Mouse (Mus musculus): ENCODE results near the gene Set. TPM values are rescaled to one million over a fixed set of nuclear protein-coding genes. Genes with fewer than 3 reads are reported as not detected.
A peak's percentile ranks its signal among the peaks of the same experiment; 100 is the strongest.
"Not testable (repeated sequence)": the region's sequence is repeated elsewhere in the genome, so short reads cannot be mapped to it uniquely, and the experiment has no call there.

The Set gene
- total and polyA plus RNA-seq, 3 experiments, result 515 to 1,049 (median 902) TPM

DNA sequence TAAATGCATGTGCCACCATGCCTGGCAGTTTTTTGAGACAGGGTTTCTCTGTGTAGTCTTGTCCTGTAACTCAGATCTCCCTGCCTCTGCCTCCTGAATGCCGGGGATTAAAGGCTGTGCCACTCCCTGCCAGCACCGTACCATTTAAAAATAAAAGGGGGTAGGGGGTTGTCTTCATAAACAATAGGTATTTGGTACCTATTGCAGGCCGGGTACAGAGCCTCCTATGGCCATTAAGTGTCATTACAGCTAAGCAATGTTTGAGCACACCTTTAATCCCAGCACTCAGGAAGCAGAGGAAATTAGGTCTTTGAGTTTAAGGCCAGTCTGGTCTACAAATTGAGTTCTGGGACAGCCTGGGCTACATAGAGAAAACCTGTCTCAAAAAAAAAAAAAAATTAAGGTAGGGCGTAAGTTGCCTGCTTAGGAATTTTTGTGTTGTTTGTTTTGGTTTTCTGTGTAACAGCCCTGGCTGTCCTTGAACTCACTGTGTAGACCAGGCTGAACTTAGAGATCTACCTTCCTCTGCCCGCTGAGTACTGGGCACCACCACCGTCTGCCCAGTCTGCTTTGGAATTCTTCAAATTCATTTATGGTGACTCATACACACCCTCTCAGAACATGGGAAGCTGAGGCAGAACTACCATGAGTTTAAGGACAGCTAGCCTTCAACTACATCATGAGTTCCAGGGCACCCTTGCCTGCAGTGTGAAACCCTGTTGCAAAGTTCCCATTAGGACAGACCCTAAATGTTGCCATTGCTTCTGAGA, 5.0 kb upstream of the Set start:
- no peak for DNase-seq (ENCODE audit: extremely low read depth)
- Histone ChIP-seq H3K27ac (ENCODE audit: insufficient read depth, low read depth) (no peak overlapping the region), H3K9me3 (replicated peaks; ENCODE audit: low read length) (no peaks in the 10 kb centered on the region), H3K36me3 (replicated peaks in 1 of 2; ENCODE audit: control insufficient read depth in 1 of 2, insufficient read depth in 1 of 2, low read length in 1 of 2) (peaks cover 0 to 3% of the 10 kb centered on the region in 2 experiments), H3K27me3 (replicated peaks) (no peaks in the 10 kb centered on the region), H3K9ac (ENCODE audit: insufficient read depth, low read depth) (no peak overlapping the region), H3K4me1 (ENCODE audit: control insufficient read depth in 1 of 2, insufficient read depth in 2 of 2) (peaks cover 7 to 23% of the 10 kb centered on the region in 2 experiments), H3K79me2 (replicated peaks; ENCODE audit: control insufficient read depth, extremely low read depth, insufficient read depth, poor library complexity, severe bottlenecking) (no peaks in the 10 kb centered on the region), H3K4me2 (ENCODE audit: insufficient read depth, low read depth, poor library complexity, severe bottlenecking) (no peak overlapping the region), H3K4me3 (replicated peaks in 1 of 3; ENCODE audit: low read depth in 2 of 3, low read length in 2 of 3, poor library complexity in 1 of 3) (no peak overlapping the region)
- dilution Hi-C loops (cut with MboI; ENCODE audit: extremely low pct_ligation_motif_present, extremely low pct_unique_long_range_greater_than_20kb, low sequenced_read_pairs) (no loop called here), in situ Hi-C loops (cut with MboI; ENCODE audit: low pct_ligation_motif_present, low pct_unique_long_range_greater_than_20kb, low sequenced_read_pairs) (no loop called here)
- TF ChIP-seq JUND (conservative IDR thresholded peaks at IDR 0.05; ENCODE audit: low read depth, low read length) (no peak), CHD1 (IDR thresholded peaks at IDR 0.05; ENCODE audit: low read depth, low read length) (no peak), CTCF (conservative IDR thresholded peaks at IDR 0.05 in 1 of 2, IDR thresholded peaks at IDR 0.05 in 1 of 2; ENCODE audit: low read depth in 2 of 2, low read length in 2 of 2) (peak; percentile 64 to 83)

DNA sequence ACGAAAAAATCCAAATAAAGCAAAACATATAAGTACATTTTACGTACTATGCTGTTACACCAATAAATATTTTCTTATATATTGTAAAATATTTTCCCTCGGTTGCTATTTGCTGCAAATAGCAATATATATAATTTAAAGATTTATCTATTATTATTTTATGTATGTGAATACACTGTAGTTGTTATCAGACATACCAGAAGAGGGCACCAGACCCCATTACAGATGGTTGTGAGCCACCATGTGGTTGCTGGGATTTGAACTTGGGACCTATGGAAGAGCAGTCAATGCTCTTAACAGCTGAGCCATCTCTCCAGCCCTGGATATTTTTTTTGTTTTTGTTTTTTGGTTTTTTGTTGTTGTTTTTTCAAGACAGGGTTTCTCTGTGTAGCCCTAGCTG, 1.9 kb upstream of the Set start:
- H3K36me3 ChIP-seq (replicated peaks in 1 of 2; ENCODE audit: control insufficient read depth in 1 of 2, insufficient read depth in 1 of 2, low read length in 1 of 2); H3K27me3 ChIP-seq (replicated peaks); H3K4me2 ChIP-seq (ENCODE audit: insufficient read depth, low read depth, poor library complexity, severe bottlenecking); dilution Hi-C loops (cut with MboI; ENCODE audit: extremely low pct_ligation_motif_present, extremely low pct_unique_long_range_greater_than_20kb, low sequenced_read_pairs); H3K9me3 ChIP-seq (replicated peaks; ENCODE audit: low read length); H3K27ac ChIP-seq (ENCODE audit: insufficient read depth, low read depth); H3K4me1 ChIP-seq (ENCODE audit: control insufficient read depth in 1 of 2, insufficient read depth in 2 of 2); H3K4me3 ChIP-seq (replicated peaks in 1 of 3; ENCODE audit: low read depth in 2 of 3, low read length in 2 of 3, poor library complexity in 1 of 3); in situ Hi-C loops (cut with MboI; ENCODE audit: low pct_ligation_motif_present, low pct_unique_long_range_greater_than_20kb, low sequenced_read_pairs); H3K79me2 ChIP-seq (replicated peaks; ENCODE audit: control insufficient read depth, extremely low read depth, insufficient read depth, poor library complexity, severe bottlenecking); DNase-seq (ENCODE audit: extremely low read depth); H3K9ac ChIP-seq (ENCODE audit: insufficient read depth, low read depth): not testable (repeated sequence)
- TF ChIP-seq CTCF (conservative IDR thresholded peaks at IDR 0.05 in 1 of 2, IDR thresholded peaks at IDR 0.05 in 1 of 2; ENCODE audit: low read depth in 2 of 2, low read length in 2 of 2), result peak in 1 of 2 experiments; percentile 38; a peak in 2 of 4 replicates

DNA sequence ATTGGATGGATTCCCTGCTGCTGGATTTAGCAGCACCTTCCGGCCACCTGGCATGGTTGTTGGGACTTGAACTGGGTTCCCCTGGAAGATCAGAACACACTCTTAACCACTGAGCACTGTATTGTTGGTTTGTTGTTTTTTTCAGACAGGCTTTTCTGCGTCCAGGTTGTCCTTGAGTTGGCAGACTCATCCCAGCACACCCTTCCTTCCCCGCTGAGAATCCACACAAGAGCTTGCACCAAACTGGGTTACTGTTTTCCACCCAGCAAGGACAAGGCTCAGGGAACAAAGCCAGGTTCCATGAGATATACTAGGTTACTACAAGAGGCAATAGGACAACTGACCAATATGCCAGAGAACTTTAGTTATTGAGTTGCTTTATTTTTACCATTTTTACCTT, 442 bp upstream of the Set start:
- Histone ChIP-seq H3K4me2 (ENCODE audit: insufficient read depth, low read depth, poor library complexity, severe bottlenecking) (no peak overlapping the region), H3K4me3 (replicated peaks in 1 of 3; ENCODE audit: low read depth in 2 of 3, low read length in 2 of 3, poor library complexity in 1 of 3) (no peak overlapping the region), H3K27ac (ENCODE audit: insufficient read depth, low read depth) (no peak overlapping the region), H3K36me3 (replicated peaks in 1 of 2; ENCODE audit: control insufficient read depth in 1 of 2, insufficient read depth in 1 of 2, low read length in 1 of 2) (no peaks in the 10 kb centered on the region), H3K27me3 (replicated peaks) (no peaks in the 10 kb centered on the region), H3K9me3 (replicated peaks; ENCODE audit: low read length) (peaks cover 2% of the 10 kb centered on the region), H3K9ac (ENCODE audit: insufficient read depth, low read depth) (no peak overlapping the region), H3K79me2 (replicated peaks; ENCODE audit: control insufficient read depth, extremely low read depth, insufficient read depth, poor library complexity, severe bottlenecking) (no peaks in the 10 kb centered on the region), H3K4me1 (ENCODE audit: control insufficient read depth in 1 of 2, insufficient read depth in 2 of 2) (peaks cover 0 to 15% of the 10 kb centered on the region in 2 experiments; a peak in 2 of 4 replicates)
- dilution Hi-C loops (cut with MboI; ENCODE audit: extremely low pct_ligation_motif_present, extremely low pct_unique_long_range_greater_than_20kb, low sequenced_read_pairs) (no loop called here), in situ Hi-C loops (cut with MboI; ENCODE audit: low pct_ligation_motif_present, low pct_unique_long_range_greater_than_20kb, low sequenced_read_pairs) (no loop called here)
- no peak for DNase-seq (ENCODE audit: extremely low read depth)
- TF ChIP-seq ZC3H11A (IDR thresholded peaks at IDR 0.05; ENCODE audit: low read depth, low read length) (no peak), MAFK (IDR thresholded peaks at IDR 0.05; ENCODE audit: insufficient replicate concordance, low read length) (no peak), MYC (IDR thresholded peaks at IDR 0.05; ENCODE audit: low read depth, low read length) (no peak), ZMIZ1 (IDR thresholded peaks at IDR 0.05; ENCODE audit: low read depth, low read length) (no peak), PAX5 (IDR thresholded peaks at IDR 0.05; ENCODE audit: low read length) (no peak), USF1 (IDR thresholded peaks at IDR 0.05; ENCODE audit: low read depth, low read length) (no peak), CTCF (conservative IDR thresholded peaks at IDR 0.05 in 1 of 2, IDR thresholded peaks at IDR 0.05 in 1 of 2; ENCODE audit: low read depth in 2 of 2, low read length in 2 of 2) (no peak)

Data from CH12.LX (cell line).